Mouse (Mus musculus) lung, postnatal 0 days (tissue): ENCODE results near the gene Atf6. TPM values are rescaled to one million over a fixed set of nuclear protein-coding genes. Genes with fewer than 3 reads are reported as not detected.

Experiments used
- ATAC-seq: fragments of 200-750 bp; cut with Nextera tagmentation; 2 replicates; pipeline ENCODE4 v1.8.0; 2017; ENCODE audit warnings: moderate library complexity
- DNase-seq: peaks from one replicate; pipeline ENCODE4 v3.0.0-alpha.2; 2016; ENCODE audit warnings: low spot score
- H3K27ac ChIP-seq: fragments of 300-500 bp; sonication (generic); 2 replicates; pipeline ENCODE4 v1.5.1; 2014; ENCODE audit warnings: antibody characterized with exemption, mild to moderate bottlenecking, low read length, mixed read lengths
- H3K27me3 ChIP-seq: fragments of 300-500 bp; sonication (generic); replicated peaks from 2 replicates; pipeline ENCODE4 v1.6.1; 2014; ENCODE audit warnings: low read length, mixed read lengths; ENCODE audit not compliant: insufficient read depth
- H3K36me3 ChIP-seq: fragments of 300-500 bp; sonication (generic); 2 replicates; pipeline ENCODE4 v1.6.1; 2014; ENCODE audit warnings: low read length, mixed read lengths; ENCODE audit not compliant: insufficient read depth
- H3K4me1 ChIP-seq: fragments of 300-500 bp; sonication (generic); 2 replicates; pipeline ENCODE4 v1.6.1; 2014; ENCODE audit warnings: antibody characterized with exemption, low read depth, low read length, mixed read lengths; ENCODE audit not compliant: insufficient read depth
- H3K4me2 ChIP-seq: fragments of 300-500 bp; sonication (generic); replicated peaks from 2 replicates; pipeline ENCODE4 v1.6.1; 2014; ENCODE audit warnings: low read depth, mild to moderate bottlenecking, low read length, moderate library complexity, mixed read lengths
- H3K4me3 ChIP-seq: fragments of 300-500 bp; sonication (generic); 2 replicates; pipeline ENCODE4 v1.5.1; 2014; ENCODE audit warnings: low read depth, low read length
- H3K9ac ChIP-seq: fragments of 300-500 bp; sonication (generic); replicated peaks from 2 replicates; pipeline ENCODE4 v1.6.1; 2014; ENCODE audit warnings: low read depth, mild to moderate bottlenecking
- H3K9me3 ChIP-seq: fragments of 300-500 bp; sonication (generic); 2 replicates; pipeline ENCODE4 v1.6.1; 2016; ENCODE audit warnings: low read length, mixed read lengths
- CTCF ChIP-seq: IDR thresholded peaks from 2 replicates; pipeline ENCODE4 v1.5.1; 2016; ENCODE audit warnings: antibody characterized with exemption, mild to moderate bottlenecking
- EP300 ChIP-seq: IDR thresholded peaks from 2 replicates; pipeline ENCODE4 v1.6.1; 2016; ENCODE audit warnings: antibody characterized with exemption, mild to moderate bottlenecking, control low read depth
- WGBS: fragments of 180-500 bp; shearing (Covaris S2); extraction: QIAGEN DNeasy Blood & Tissue Kit; methylation state at CpG from one replicate; pipeline ENCODE4 v1.1.7; 2014; 5-methylcytosine and 5-hydroxymethylcytosine counted together
- polyA plus RNA-seq: library from polyadenylated mRNA; unstranded; fragments of >200 nt; fragmentation: Nextera tagmentation; extraction: Ambion mirVana; gene quantifications from 2 replicates; pipeline ENCODE4 v1.2.1, GENCODE M21; 2015

The Atf6 gene
- polyA plus RNA-seq, 1 experiment from 2014 or later = 11.0 TPM

DNA sequence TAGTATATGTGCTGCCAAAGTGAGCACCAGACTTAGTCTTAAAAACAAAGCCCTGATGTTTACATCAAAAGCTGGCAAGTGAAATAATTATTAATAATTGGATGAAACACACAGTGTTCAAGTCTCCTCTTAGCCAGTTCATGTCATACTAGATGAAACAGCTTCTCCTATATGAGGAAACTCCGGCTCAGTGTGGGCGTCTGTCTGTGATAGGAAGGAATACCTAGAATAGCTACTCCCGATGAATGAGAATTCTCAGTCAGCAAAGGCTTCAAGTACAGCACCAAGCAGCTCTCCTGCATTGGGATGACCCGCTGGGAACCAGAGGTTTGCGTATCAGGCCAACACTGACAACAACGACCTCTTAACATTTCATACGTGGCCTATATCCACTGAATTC lies 115.8 kb downstream of the Atf6 start:
- 89% methylated on average over 7 of the region's 7 CpGs for WGBS
- H3K4me3 ChIP-seq = no peak overlapping the region
- ATAC-seq (no peak), DNase-seq (no peak)
- no peak overlapping the region for H3K27ac ChIP-seq
- H3K4me2 ChIP-seq = no peak overlapping the region
- no peaks in the 10 kb centered on the region; the same call in 1 of the 2 replicates for H3K4me1 ChIP-seq
- no peaks in the 10 kb centered on the region for H3K27me3 ChIP-seq
- no peak for TF ChIP-seq EP300
- no peak for TF ChIP-seq CTCF
- no peaks in the 10 kb centered on the region for H3K36me3 ChIP-seq
- H3K9me3 ChIP-seq = no peaks in the 10 kb centered on the region
- no peak overlapping the region for H3K9ac ChIP-seq

DNA sequence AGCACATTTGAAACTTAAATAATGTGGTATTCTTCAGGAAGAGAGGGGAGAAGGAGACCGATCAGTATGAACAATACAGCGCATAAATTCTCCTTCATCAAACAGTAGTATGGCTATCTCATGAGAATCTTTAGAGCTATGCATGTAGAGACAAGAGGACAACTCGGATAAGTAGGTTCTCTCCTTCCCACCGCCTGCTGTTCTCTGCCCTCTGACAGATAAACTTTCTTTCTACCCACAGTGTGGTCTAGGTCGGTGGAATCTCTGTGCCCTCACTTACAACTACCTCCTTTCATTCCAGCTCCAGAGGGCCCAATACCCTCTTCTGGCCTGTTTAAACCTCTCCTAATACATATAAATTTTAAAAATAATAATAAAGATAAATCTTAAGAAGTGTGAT lies 121.0 kb downstream of the Atf6 start:
- no peak for ATAC-seq
- no peak for TF ChIP-seq CTCF
- TF ChIP-seq EP300 = no peak
- H3K4me2 ChIP-seq = no peak overlapping the region

DNA sequence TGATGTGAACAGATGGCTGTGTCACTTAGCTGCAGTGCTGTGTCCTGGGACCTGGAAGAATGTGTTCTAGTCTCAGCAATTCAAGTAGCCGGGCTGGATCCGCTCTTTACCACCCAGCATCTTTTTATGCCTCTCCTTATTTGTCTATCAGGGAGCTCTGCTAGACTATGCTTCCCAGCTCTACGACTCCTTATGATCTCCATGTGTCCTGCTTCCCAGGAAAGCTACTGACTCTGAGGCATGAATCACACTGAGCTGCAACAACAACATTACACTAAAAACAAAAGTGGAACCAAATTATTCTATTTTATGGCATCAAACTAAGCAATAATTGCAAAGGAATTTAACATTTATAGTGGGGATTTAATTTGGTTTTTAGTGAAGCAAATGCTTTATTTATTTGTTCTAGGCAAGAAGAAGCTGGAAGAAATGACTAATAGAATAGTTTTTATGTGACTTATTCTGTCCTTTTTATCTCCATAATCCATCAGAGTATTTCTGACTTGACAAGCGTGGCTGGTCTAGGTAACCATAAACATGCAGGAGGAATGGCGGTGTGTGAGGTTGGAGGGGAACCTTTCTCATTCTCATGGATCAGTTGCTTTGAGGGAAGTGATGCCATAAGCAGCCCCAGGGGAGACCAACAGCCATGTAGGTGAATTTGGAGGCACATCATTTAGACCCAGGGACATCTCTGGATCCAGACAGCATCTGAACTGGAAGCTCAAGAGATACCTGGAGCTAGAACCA lies 125.9 kb downstream of the Atf6 start:
- Histone ChIP-seq H3K27ac (no peak overlapping the region), H3K9me3 (no peaks in the 10 kb centered on the region), H3K4me2 (no peak overlapping the region), H3K36me3 (no peaks in the 10 kb centered on the region), H3K4me3 (no peak overlapping the region), H3K4me1 (no peaks in the 10 kb centered on the region), H3K9ac (no peak overlapping the region), H3K27me3 (no peaks in the 10 kb centered on the region)
- ATAC-seq = no peak
- WGBS = 75% methylated on average over 5 of the region's 5 CpGs
- TF ChIP-seq CTCF (no peak), EP300 (no peak)
- DNase-seq = no peak

More for the DNA sequence above, 121.0 kb downstream of the Atf6 start:
- H3K36me3 ChIP-seq = no peaks in the 10 kb centered on the region
- H3K27ac ChIP-seq = no peak overlapping the region
- no peak for DNase-seq
- no peak overlapping the region for H3K4me3 ChIP-seq
- no peaks in the 10 kb centered on the region for H3K27me3 ChIP-seq
- H3K9me3 ChIP-seq = no peaks in the 10 kb centered on the region
- H3K4me1 ChIP-seq = no peaks in the 10 kb centered on the region; the same call in 1 of the 2 replicates
- H3K9ac ChIP-seq = no peak overlapping the region
- WGBS = 87% methylated on average over 5 of the region's 5 CpGs

DNA sequence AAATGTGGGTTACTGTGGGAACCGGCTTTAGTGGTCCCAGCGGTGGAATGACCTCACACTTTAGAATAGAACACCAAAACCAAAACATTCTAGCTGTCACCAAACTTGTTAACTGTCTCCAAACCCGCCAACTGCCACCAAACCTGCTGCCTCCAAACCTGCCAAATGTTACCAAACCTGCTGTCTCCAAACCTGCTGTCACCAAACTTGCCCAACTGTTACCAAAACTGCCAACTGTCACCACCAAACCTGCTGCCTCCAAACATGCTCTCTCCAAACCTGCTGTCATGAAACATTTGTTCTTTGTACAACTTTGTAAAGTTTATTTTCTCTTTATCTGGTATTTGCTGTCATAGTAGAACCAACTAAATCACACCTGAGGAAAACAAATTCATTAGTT lies 132.7 kb downstream of the Atf6 start:
- no peak overlapping the region for H3K27ac ChIP-seq
- H3K4me2 ChIP-seq = no peak overlapping the region
- no peaks in the 10 kb centered on the region for H3K27me3 ChIP-seq
- TF ChIP-seq EP300 = no peak
- no peak for TF ChIP-seq CTCF
- H3K36me3 ChIP-seq = no peaks in the 10 kb centered on the region
- H3K9ac ChIP-seq = no peak overlapping the region
- WGBS = 82% methylated on average over 3 of the region's 3 CpGs
- ATAC-seq = no peak
- H3K4me3 ChIP-seq = no peak overlapping the region
- no peak for DNase-seq
- no peaks in the 10 kb centered on the region for H3K4me1 ChIP-seq
- H3K9me3 ChIP-seq = no peaks in the 10 kb centered on the region

DNA sequence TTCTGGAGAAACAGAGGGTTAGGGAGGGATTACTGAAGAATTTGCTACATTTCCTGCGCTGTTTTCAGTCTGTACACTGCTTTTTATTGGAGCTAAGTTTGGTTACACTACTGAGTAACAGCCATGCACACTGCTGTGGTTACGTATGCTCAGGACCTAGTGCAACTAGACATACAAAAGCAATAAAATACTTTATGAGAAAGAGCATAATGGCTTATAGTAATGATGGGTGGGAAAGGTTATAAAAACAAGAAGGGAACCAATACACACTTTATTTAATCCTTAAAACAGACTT lies 135.0 kb downstream of the Atf6 start:
- no peak overlapping the region for H3K4me2 ChIP-seq
- no peak overlapping the region for H3K4me3 ChIP-seq
- H3K9me3 ChIP-seq = no peaks in the 10 kb centered on the region
- no peak overlapping the region for H3K9ac ChIP-seq
- H3K36me3 ChIP-seq = no peaks in the 10 kb centered on the region
- TF ChIP-seq CTCF (no peak), EP300 (no peak)
- 99% methylated on average over 2 of the region's 2 CpGs for WGBS
- no peaks in the 10 kb centered on the region for H3K4me1 ChIP-seq
- ATAC-seq (no peak), DNase-seq (no peak)
- no peak overlapping the region for H3K27ac ChIP-seq
- H3K27me3 ChIP-seq = no peaks in the 10 kb centered on the region

DNA sequence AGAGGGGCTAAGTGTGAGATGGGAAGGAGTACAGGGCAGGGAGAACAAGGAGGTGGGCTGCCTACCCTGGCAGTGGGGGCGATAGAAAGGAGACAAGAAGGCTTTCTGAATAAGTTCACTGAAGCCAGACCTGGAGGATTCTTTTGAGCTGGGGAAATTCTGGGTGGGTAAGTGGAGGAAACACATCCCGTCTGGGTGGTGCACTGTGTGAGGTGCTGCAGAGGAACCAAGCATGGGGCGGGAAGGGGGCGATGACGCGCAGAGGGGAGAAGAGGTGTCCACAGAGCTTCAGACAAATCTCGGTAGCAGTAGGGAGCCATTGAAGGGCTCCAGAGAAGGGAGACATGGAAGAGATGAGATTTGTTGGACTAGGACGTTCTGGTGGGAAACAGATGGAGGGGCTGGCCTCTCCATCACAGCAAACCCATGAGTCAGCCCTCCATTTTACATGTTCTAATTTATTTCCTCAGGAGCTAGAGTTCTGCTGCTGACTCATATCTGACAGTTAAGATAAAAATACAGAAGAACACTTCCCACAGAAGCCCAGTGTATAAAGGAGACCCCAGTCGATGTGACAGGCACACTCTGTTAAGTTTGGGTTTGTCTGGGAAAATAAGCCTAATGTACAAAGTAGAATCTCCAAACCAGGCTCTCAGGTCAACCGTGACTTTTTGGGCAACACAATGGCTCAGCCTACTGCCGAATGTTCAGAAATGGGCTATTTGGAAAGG lies 135.5 kb downstream of the Atf6 start:
- Histone ChIP-seq H3K4me3 (no peak overlapping the region), H3K27ac (no peak overlapping the region), H3K27me3 (no peaks in the 10 kb centered on the region), H3K9me3 (no peaks in the 10 kb centered on the region), H3K36me3 (no peaks in the 10 kb centered on the region), H3K4me1 (no peaks in the 10 kb centered on the region), H3K4me2 (no peak overlapping the region), H3K9ac (no peak overlapping the region)
- DNase-seq = no peak
- 69% methylated on average over 11 of the region's 11 CpGs for WGBS
- no peak for ATAC-seq
- no peak for TF ChIP-seq CTCF
- no peak for TF ChIP-seq EP300
